Comparison of ENCODE assay signal across 8 mouse cellular contexts in the genomic region with DNA sequence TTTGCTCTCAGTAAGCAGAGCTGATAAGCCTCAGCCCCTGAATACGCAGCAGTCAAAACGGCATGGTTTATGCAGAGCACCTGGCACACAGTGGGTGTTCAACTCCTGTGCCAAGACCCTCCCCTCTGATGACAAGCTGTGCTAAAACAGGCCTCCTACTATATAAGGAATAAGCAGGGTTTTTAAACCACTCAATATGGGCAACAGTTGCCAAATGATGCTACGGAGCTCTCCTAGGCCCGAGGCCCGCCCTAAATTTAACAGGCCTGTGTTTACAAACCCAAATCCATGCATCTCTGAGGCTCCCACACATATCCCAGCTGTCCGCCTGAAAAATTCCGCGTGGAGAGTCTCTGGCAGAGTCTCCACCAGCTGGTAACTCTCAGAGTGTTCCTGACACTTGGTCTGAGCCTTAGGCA. TPM values are rescaled to one million over a fixed set of nuclear protein-coding genes. Genes with fewer than 3 reads are reported as not detected.
DNase-seq lines count a peak whose midpoint lies in the region; ATAC-seq lines count a peak whose summit lies in the region.

No protein-coding gene starts in this region.

- no peaks in the 10 kb centered on the region for H3K27me3 ChIP-seq in heart, embryonic 16.5 days (ENCODE audit: control insufficient read depth, insufficient read depth, low read length)
- H3K27me3 ChIP-seq in stomach, embryonic 16.5 days (ENCODE audit: control insufficient read depth, insufficient read depth, low read length) = no peaks in the 10 kb centered on the region

- DNase-seq in heart, postnatal 36 days = no peak
- peak; percentile 84 to 87 for DNase-seq in cerebellum, postnatal 14 days
- DNase-seq in layer of hippocampus, postnatal 25 days (ENCODE audit: extremely low spot score in 1 of 2, low spot score in 1 of 2) = peak; percentile 23 to 40
- DNase-seq in heart, adult 9 months (ENCODE audit: low spot score in 2 of 2) = no peak
- DNase-seq in gastrocnemius, adult 18-20 months (ENCODE audit: low spot score) = no peak

- H3K9ac ChIP-seq in heart, embryonic 16.5 days (ENCODE audit: low read length) = no peak overlapping the region
- H3K9ac ChIP-seq in stomach, embryonic 16.5 days (ENCODE audit: low read length) = no peak overlapping the region

- no peak overlapping the region for H3K4me2 ChIP-seq in heart, embryonic 16.5 days (ENCODE audit: low read depth, low read length)
- H3K4me2 ChIP-seq in stomach, embryonic 16.5 days (ENCODE audit: low read depth, low read length) = no peak overlapping the region

- H3K27ac ChIP-seq in heart, embryonic 16.5 days (ENCODE audit: low read length) = peak overlapping the region; percentile 5; the same call in 1 of the 2 replicates
- peak overlapping the region; percentile 48 for H3K27ac ChIP-seq in stomach, embryonic 16.5 days (ENCODE audit: low read length)

- intact Hi-C loops in heart, postnatal 36 days (cut with DNase I) = no loop called here

- WGBS in heart, embryonic 16.5 days = 63% methylated on average over 8 of the region's 8 CpGs
- WGBS in stomach, embryonic 16.5 days = 48% methylated on average over 8 of the region's 8 CpGs

- ATAC-seq in heart, embryonic 16.5 days (replicated peaks; ENCODE audit: extremely low read depth, insufficient read depth, low FRiP score) = no peak
- peak; percentile 87 for ATAC-seq in stomach, embryonic 16.5 days (ENCODE audit: insufficient read depth, low FRiP score)
- no peak for ATAC-seq in inflammation-experienced regulatory T-cells, adult 6 months

- no peaks in the 10 kb centered on the region for H3K9me3 ChIP-seq in heart, embryonic 16.5 days (replicated peaks; ENCODE audit: control insufficient read depth, low read length)
- no peaks in the 10 kb centered on the region for H3K9me3 ChIP-seq in stomach, embryonic 16.5 days (replicated peaks; ENCODE audit: control insufficient read depth, low read length)

- no peak overlapping the region for H3K4me3 ChIP-seq in heart, embryonic 16.5 days (ENCODE audit: low read length)
- H3K4me3 ChIP-seq in stomach, embryonic 16.5 days (replicated peaks; ENCODE audit: low read length) = no peak overlapping the region

- no peaks in the 10 kb centered on the region for H3K36me3 ChIP-seq in heart, embryonic 16.5 days (ENCODE audit: control insufficient read depth, insufficient read depth)
- H3K36me3 ChIP-seq in stomach, embryonic 16.5 days (ENCODE audit: control insufficient read depth, insufficient read depth, low read length) = no peaks in the 10 kb centered on the region

- H3K4me1 ChIP-seq in heart, embryonic 16.5 days (ENCODE audit: control insufficient read depth, insufficient read depth, low read length) = no peaks in the 10 kb centered on the region
- H3K4me1 ChIP-seq in stomach, embryonic 16.5 days (ENCODE audit: control insufficient read depth, insufficient read depth, low read length) = no peaks in the 10 kb centered on the region

RNA-seq across cellular contexts. Expression of gene Ntrk3, which starts 19.6 kb away (rescaled TPM):
- polyA plus RNA-seq in heart, embryonic 16.5 days (2015; fragmentation: Nextera tagmentation; extraction: Ambion mirVana) = 1.9 and 2.3 TPM in 2 replicates
- total RNA-seq in heart, postnatal 36 days (2021) = 1 to 10 TPM; 1.4 to 3.3 TPM
- 100 to 1,000 TPM; 171 to 232 TPM for total RNA-seq in layer of hippocampus, postnatal 25 days (2021)
- polyA plus RNA-seq in stomach, embryonic 16.5 days (2015; fragmentation: Nextera tagmentation; extraction: Ambion mirVana) = 3.5 and 3.6 TPM in 2 replicates
- polyA plus RNA-seq in inflammation-experienced regulatory T-cells, adult 6 months (2017; shearing (Covaris generic)) = 10 to 100 TPM in 2 of 3 experiments, 1 to 10 TPM in 1; 9.2 to 15.0 (median 13.5) TPM
- 1 to 10 TPM in 1 of 2 experiments, under 1 TPM in 1; 1.00 to 1.2 TPM for total RNA-seq in gastrocnemius, adult 18-20 months (2021)

Comparison
In these comparisons a context has a peak if more than half of its experiments do, and no peak if none do; other contexts are left out.
1. DNase-seq: peak in cerebellum, postnatal 14 days (2 of 2) and layer of hippocampus, postnatal 25 days (2 of 2); none in heart, postnatal 36 days (0 of 2), heart, adult 9 months (0 of 2) and gastrocnemius, adult 18-20 months (single experiment).
2. RNA of gene Ntrk3, which starts 19.6 kb away (total RNA-seq): 171 to 232 TPM in layer of hippocampus, postnatal 25 days; 1.4 to 3.3 TPM in heart, postnatal 36 days and 1.00 to 1.2 TPM in gastrocnemius, adult 18-20 months; every median in the first group is over 10 times any median in the second.